Mouse (Mus musculus) E14TG2a.4 (cell line): Measurements from ENCODE around the gene Cacna1g.
"Not testable (repeated sequence)": the region's sequence is repeated elsewhere in the genome, so short reads cannot be mapped to it uniquely, and the experiment has no call there.

Experiments used
- H3K27me3 ChIP-seq: 2 replicates; pipeline ENCODE4 v1.6.1; 2014; ENCODE audit warnings: low read length, control low read depth; ENCODE audit not compliant: insufficient read depth
- H3K36me3 ChIP-seq: 2 replicates; pipeline ENCODE4 v1.6.1; 2014; ENCODE audit warnings: low read length, control low read depth; ENCODE audit not compliant: insufficient read depth
- H3K4me1 ChIP-seq: replicated peaks from 2 replicates; pipeline ENCODE4 v1.6.1; 2014; ENCODE audit warnings: low read depth, low read length, control low read depth
- H3K4me3 ChIP-seq: replicated peaks from 2 replicates; pipeline ENCODE4 v1.5.1; 2014; ENCODE audit warnings: mild to moderate bottlenecking, low read length
- H3K9me3 ChIP-seq: 2 replicates; pipeline ENCODE4 v1.6.1; 2014; ENCODE audit warnings: low read length, control low read depth
- CTCF ChIP-seq: conservative IDR thresholded peaks from 2 replicates; pipeline ENCODE4 v1.5.1; 2014; ENCODE audit warnings: low read length
- NANOG ChIP-seq: IDR thresholded peaks from 2 replicates; pipeline ENCODE4 v1.6.1; 2014; ENCODE audit warnings: borderline replicate concordance, low read length, mixed read lengths
- POU5F1 ChIP-seq: IDR thresholded peaks from 2 replicates; pipeline ENCODE4 v1.6.1; 2014; ENCODE audit warnings: low read length, borderline replicate concordance

Gene Cacna1g

DNA sequence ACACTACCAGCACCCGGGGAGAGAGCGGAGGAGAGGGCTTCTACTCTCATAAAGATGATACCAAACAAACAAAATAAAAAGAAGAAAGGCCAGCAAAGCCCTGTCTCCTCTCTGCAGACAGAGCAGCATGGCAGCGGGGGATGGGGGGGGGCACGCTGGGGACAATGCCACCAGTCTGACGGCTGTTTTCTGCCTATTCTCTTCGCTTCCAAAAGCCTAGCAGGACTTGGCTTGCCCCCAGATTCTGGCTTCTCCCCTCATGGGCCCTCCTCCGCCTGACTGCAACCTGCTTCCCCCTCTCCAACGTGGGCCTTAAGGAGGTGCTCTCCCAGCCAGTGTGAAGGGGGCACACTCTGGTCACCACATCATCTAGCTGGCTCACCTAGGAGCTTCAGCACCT is 60.5 kb downstream of the Cacna1g start:
- peaks cover 85% of the 10 kb centered on the region for H3K27me3 ChIP-seq
- H3K9me3 ChIP-seq, result no peaks in the 10 kb centered on the region
- no peak overlapping the region for H3K4me3 ChIP-seq
- no peaks in the 10 kb centered on the region for H3K36me3 ChIP-seq
- TF ChIP-seq CTCF, result no peak
- no peak for TF ChIP-seq NANOG
- no peak for TF ChIP-seq POU5F1
- peaks cover 35% of the 10 kb centered on the region for H3K4me1 ChIP-seq

DNA sequence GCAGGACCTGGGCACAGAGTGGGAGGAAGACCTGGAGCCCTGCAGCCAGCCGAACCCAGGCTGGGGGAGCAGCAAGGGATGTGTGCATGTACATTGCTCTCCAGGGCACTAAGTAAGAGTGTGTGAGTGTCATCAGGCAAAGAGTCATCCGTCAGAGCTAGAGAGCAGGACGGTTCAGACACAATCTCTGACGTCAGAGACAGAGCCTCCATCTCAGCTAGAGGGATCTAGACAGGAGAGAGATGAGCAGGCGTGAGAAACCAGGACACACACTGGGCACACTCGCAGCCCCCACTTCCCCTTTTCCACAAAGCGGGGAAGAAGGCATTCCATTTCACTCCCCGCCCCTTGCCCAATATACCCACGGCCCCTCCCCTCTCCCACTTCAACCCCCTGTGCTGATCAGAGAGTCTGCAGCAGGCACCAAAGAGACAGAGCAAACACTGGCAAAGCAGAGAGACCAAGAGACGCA is 61.0 kb downstream of the Cacna1g start:
- Histone ChIP-seq H3K9me3 (no peaks in the 10 kb centered on the region), H3K4me3 (no peak overlapping the region), H3K4me1 (peaks cover 36% of the 10 kb centered on the region), H3K27me3 (peaks cover 83% of the 10 kb centered on the region), H3K36me3 (no peaks in the 10 kb centered on the region)
- TF ChIP-seq NANOG (no peak), CTCF (no peak), POU5F1 (no peak)

DNA sequence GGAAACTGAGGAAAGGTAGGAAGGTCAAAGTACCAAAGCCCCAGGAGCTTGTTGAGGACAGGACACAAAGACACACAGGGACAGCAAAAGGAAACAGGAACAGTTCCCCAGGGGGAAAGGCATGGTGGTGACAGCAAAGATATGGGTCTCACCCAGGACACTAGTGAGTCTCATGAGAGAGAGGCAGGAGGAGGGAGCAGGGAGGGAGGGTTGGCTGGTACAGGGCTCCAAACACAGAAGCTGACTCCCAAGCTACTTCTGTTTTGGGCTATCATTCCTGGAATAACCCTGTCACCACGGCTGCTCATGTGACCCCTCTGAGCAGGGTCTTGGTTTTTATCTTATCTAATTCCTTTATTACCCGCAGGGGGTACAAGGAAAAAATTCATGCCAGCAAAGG is 61.4 kb downstream of the Cacna1g start:
- no peak for TF ChIP-seq NANOG
- no peak for TF ChIP-seq CTCF
- TF ChIP-seq POU5F1, result no peak

DNA sequence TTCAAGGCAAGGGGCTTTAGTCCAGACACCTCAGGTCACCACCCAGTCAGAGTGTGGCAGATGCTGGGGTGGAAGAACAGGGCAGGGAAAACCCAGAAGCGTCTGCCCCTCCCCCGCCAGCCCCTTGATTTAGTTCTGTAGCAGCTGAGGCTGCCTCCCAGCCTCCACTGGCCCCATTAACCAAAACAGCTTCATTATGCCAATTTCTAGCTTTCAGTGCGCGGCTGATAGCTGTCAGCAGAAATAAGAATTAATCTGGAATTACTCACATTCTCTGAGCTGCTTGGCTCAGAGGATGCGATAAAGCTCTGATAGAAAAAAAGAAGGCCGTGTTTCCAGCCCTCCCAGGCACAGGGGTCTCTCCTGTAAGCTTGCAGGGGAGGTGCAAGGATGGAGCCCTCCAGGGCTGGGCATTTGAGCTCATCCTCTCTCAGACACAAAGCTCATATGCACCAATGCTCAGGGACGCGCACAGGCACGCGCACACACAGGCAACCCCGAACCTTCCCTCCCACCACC is 66.1 kb downstream of the Cacna1g start:
- Histone ChIP-seq H3K9me3 (no peaks in the 10 kb centered on the region), H3K36me3 (no peaks in the 10 kb centered on the region), H3K4me1 (peaks cover 45% of the 10 kb centered on the region), H3K27me3 (peaks cover 70% of the 10 kb centered on the region), H3K4me3 (no peak overlapping the region)
- TF ChIP-seq POU5F1 (no peak), NANOG (no peak), CTCF (no peak)

More for the DNA sequence above, 61.4 kb downstream of the Cacna1g start:
- no peaks in the 10 kb centered on the region for H3K9me3 ChIP-seq
- H3K36me3 ChIP-seq, result no peaks in the 10 kb centered on the region
- peaks cover 83% of the 10 kb centered on the region for H3K27me3 ChIP-seq
- no peak overlapping the region for H3K4me3 ChIP-seq
- H3K4me1 ChIP-seq, result peaks cover 40% of the 10 kb centered on the region

- Histone ChIP-seq H3K4me3 (no peak overlapping the region), H3K36me3 (no peaks in the 10 kb centered on the region), H3K27me3 (peaks cover 56% of the 10 kb centered on the region), H3K9me3 (no peaks in the 10 kb centered on the region), H3K4me1 (peaks cover 32% of the 10 kb centered on the region)
- TF ChIP-seq NANOG (no peak), POU5F1 (no peak)
Observed at GRCm38 (mm10) chr11:94405348-94405747, 68.7 kb downstream of the Cacna1g start.

GRCm38 (mm10) chr11:94404641-94405260 is 69.2 kb downstream of the Cacna1g start:
- Histone ChIP-seq H3K4me1 (peaks cover 32% of the 10 kb centered on the region), H3K9me3 (no peaks in the 10 kb centered on the region), H3K36me3 (no peaks in the 10 kb centered on the region), H3K4me3 (no peak overlapping the region), H3K27me3 (peaks cover 51% of the 10 kb centered on the region)
- TF ChIP-seq POU5F1 (no peak), CTCF (peak; percentile 82), NANOG (no peak)

DNA sequence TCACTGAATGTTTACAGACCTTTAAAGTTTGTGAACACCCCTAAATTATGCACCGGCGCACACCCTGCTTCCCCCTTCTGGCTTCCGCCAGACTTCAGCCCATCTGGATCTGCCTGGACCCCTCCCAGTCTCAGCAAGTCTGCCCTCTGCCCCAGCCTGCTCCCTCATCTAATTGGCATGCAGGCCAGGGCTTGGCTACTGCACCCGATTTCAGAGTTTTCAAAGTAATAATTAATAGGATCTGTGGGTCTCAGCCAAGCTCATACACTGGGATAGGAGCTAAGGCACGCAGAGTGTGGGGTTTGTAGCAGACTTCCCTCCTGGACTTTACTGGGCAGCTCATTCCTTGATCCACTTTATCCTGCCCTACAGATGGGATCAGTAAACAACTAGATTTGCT is 69.8 kb downstream of the Cacna1g start:
- Histone ChIP-seq H3K9me3 (no peaks in the 10 kb centered on the region), H3K36me3 (no peaks in the 10 kb centered on the region), H3K4me1 (peaks cover 26% of the 10 kb centered on the region), H3K27me3 (peaks cover 45% of the 10 kb centered on the region), H3K4me3 (no peak overlapping the region)
- no peak for TF ChIP-seq POU5F1
- TF ChIP-seq CTCF, result no peak

DNA sequence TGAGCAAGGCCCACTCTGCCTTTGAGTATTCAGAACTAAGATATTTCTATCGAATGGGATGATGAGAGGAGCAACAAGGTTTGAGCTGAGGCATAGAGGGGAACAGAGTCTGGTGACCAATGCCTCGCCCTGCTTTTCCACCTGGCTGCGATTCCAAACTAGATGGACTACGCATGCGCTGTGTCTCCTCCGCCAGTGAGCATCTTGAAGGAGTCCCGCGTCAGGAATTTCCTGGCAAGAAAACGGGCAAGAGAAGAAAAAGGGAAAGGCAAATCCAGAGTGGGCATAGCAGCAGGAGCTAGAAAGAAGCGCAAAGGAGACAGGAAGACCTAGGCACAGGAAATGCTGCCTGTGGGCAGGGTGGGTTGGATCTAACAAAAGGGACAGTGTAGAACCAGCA is 70.2 kb downstream of the Cacna1g start:
- Histone ChIP-seq H3K36me3 (no peaks in the 10 kb centered on the region), H3K27me3 (peaks cover 42% of the 10 kb centered on the region), H3K4me1 (peaks cover 22% of the 10 kb centered on the region), H3K4me3 (no peak overlapping the region), H3K9me3 (no peaks in the 10 kb centered on the region)
- TF ChIP-seq POU5F1 (no peak), CTCF (no peak), NANOG (no peak)

- no peaks in the 10 kb centered on the region for H3K9me3 ChIP-seq
- no peak for TF ChIP-seq CTCF
- no peak for TF ChIP-seq POU5F1
- no peak for TF ChIP-seq NANOG
- H3K36me3 ChIP-seq, result no peaks in the 10 kb centered on the region
- no peak overlapping the region for H3K4me3 ChIP-seq
- peaks cover 40% of the 10 kb centered on the region for H3K27me3 ChIP-seq
- peaks cover 17% of the 10 kb centered on the region for H3K4me1 ChIP-seq
Observed at GRCm38 (mm10) chr11:94402731-94403130, 71.3 kb downstream of the Cacna1g start.

DNA sequence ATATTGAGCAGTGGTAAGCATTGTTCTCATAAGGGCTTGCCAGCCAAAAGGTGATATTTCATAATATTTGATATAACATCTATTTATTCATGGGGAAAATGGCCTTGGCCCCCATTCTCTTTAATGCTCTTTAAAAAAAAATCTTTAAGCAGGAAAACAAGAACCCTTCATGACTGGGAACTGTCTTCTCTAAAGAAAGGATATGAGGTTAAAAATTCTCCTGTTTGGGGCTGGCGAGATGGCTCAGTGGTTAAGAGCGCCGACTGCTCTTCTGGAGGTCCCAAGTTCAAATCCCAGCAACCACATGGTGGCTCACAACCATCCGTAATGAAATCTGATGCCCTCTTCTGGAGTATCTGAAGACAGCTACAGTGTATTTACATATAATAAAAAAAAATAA is 72.0 kb downstream of the Cacna1g start:
- not testable (repeated sequence) for H3K9me3 ChIP-seq, H3K36me3 ChIP-seq, H3K4me3 ChIP-seq
- H3K27me3 ChIP-seq, result peaks cover 35% of the 10 kb centered on the region
- H3K4me1 ChIP-seq, result peaks cover 12% of the 10 kb centered on the region
